Mouse (Mus musculus) left cerebral cortex, adult 9 months (tissue): ENCODE results near the gene Acoxl.

ENCODE experiments used
- DNase-seq, 2 experiments: peaks; one replicate each; pipeline ENCODE4 v3.0.0; 2022; ENCODE audit warnings: low spot score in 2 of 2

Gene Acoxl

DNA sequence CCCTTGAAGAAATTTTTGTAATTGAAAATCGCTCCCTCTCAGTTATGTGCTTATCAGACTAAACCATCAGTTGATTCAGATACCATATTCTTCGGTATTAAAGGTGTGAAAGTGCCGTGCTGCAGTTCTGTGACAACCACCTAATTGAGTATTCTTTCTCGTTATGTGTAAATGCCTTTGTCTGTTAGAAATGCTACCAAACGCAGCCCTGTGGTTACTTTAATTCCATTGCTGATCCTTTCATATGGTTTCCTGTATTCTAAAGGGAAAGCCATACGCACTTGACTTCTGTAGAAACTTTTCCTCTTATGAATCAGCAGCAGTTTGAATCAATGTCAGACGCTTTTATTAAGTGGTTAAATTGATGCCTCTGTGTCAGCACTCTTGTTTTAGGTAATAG is 278.9 kb downstream of the Acoxl start:
- no peak for DNase-seq

DNA sequence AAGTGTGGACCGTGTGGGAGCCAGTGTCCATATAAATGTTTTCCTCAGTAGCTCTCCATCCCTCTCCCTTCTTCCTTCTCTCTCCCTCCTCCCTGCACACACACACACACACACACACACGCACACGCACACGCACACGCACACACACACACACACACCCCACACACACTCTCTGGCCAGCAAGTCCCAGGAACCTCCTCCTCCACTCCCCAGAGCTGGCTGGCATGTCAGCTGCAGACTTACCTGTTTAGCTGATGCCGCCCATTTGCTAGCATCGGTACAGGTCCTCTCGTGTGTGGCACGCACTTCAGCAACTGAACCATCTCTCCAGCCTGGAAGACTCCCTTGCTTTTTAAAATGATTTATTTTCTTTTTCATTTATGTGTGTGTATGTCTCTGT is 280.3 kb downstream of the Acoxl start:
- no peak for DNase-seq

- DNase-seq = peak in 1 of 2 experiments; percentile 60
Observed at GRCm38 (mm10) chr2:128122491-128122890, 283.8 kb downstream of the Acoxl start.

DNA sequence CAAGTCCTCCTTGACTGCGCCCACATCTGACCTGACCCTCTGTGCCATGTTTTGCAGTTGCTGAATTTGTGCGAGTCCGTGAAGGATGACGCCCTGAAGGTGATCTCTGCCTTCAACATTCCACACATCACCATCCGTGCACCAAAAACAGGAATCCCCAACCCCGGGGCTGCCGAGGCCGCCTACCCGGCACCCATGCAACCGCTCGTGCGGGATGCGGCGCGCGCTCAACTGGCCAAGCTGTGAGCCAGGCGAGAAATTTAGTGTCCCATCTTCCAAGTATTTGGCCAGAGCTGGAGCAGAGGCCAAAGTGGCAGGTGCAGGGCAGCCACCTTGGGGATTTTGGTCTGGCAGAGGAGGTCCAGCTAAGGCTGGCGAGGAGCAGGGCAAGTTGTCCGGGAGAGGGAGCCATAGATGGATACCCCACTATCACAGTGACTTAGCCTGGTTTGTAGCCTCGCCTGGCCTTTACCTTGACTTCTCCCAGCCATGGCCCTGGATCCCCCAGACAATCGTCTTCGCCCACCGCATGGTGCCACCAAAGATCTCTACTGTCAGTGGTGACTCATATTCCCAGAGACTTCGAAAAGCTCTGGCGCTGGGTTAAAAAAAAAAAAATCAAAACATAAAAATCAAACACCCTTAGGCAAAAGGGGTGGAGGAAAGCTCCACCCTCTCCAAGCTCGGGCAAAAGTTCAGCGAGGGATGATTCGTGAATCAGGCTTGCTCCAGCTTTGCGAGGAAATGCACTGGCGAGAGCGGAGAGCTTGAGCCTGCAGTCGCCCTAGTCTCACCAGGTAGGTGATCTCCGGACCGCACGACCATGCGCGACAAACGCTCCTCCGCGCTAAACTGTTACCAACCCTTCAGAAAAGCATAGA is 284.5 kb downstream of the Acoxl start:
- no peak for DNase-seq

- DNase-seq = no peak
Observed at GRCm38 (mm10) chr2:128123921-128124683, 285.4 kb downstream of the Acoxl start.

DNA sequence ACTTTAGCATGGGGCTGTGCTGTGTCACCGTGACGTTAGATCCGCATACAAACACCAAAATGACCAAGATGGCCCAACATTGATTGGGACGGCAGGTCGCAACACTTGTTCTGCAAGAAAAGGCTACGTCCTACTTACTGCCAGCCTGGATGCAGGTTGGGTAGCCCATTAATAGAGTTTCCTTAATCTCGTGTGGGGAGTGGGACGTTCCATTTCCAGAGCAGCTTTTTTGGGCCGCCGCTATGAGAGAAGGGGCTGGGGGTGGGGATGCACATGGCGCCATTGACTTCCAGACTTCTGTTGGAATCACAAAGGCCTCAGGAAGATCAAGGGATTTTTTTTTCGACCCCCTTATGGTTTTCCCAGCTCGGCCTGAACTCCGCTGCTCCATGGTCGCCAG is 286.0 kb downstream of the Acoxl start:
- DNase-seq = no peak

- peak; percentile 68 to 87 for DNase-seq
Observed at GRCm38 (mm10) chr2:128125635-128126470, 287.2 kb downstream of the Acoxl start, which contains the start of gene Bcl2l11. Gene Bcl2l11, plus strand, starts transcription at chr2:128126038.

DNA sequence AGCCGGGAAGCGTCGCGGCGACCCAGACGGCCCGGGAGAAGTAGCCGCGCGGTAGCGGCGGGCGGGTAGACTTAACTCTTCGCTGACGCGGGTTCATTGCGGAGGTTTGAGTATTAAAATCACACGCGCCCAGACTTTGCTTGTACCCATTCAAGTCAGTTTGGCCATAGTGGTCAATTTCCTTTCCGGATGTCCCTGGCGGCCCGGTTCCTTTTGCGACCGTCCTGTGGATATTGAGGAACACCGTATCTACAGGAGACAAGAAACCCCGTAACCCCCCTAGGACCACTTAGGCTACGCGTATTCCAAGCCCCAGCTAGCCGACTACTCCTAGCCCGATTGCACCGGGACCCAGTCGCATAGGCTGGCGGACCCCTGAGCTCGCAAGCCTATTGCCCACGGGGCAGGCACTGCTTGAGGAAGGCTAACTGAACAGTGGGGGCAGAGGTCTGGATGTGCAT is 287.9 kb downstream of the Acoxl start:
- DNase-seq = no peak

DNA sequence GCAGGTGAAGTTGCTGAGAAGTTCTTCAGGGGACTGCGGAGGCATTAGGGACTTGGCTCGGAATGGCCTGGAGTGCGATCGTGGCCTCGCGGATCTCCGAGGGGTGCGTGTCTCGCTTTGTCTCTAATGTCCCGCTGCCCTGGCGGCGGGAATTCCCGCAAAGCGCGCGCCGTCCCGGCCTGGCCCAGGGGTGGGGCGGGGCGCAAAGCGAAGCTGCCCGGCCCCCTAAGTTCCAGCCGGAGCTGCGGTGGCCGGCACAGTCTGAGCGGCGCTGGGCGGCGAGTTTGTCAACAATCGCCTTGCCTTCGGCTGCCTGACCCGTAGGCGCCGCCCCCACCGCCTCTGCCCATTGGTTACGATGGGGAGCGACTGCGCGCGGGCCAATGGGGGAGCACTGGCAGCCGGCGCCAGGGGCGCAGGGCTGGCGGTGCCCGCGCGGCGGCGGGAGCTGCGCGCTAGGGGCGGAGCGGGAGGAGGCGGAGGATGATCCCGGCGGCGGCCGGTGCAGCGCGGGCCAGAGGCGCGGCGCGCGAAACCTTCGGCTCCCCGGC is 288.5 kb downstream of the Acoxl start:
- peak; percentile 48 to 87 for DNase-seq

GRCm38 (mm10) chr2:128127691-128128292 is 289.1 kb downstream of the Acoxl start:
- DNase-seq = peak in 1 of 2 experiments; percentile 54

GRCm38 (mm10) chr2:128128532-128128931 is 289.9 kb downstream of the Acoxl start:
- no peak for DNase-seq

- DNase-seq = no peak
Observed at GRCm38 (mm10) chr2:128131503-128131902, 292.8 kb downstream of the Acoxl start.

- DNase-seq = no peak
Observed at GRCm38 (mm10) chr2:128132635-128133034, 294.0 kb downstream of the Acoxl start.

DNA sequence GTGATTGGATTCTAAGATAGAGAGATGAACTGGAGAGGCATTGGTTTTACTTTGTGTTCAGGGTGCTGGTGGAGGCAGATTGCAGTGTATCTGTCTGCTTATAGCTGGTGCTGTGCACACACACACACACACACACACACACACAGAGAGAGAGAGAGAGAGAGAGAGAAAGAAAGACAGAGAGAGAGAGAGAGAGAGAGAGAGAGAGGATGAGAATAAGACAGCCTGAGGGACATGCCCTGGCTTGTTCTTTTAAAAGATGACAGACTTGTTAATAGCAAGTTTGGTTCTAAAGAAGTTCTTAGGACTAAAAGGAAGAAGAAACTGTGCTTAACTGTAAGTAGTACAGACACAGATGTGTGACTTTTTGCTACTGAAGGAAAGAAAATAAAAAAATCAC is 295.2 kb downstream of the Acoxl start:
- no peak for DNase-seq

- DNase-seq = no peak
Observed at GRCm38 (mm10) chr2:128134474-128134873, 295.8 kb downstream of the Acoxl start.

DNA sequence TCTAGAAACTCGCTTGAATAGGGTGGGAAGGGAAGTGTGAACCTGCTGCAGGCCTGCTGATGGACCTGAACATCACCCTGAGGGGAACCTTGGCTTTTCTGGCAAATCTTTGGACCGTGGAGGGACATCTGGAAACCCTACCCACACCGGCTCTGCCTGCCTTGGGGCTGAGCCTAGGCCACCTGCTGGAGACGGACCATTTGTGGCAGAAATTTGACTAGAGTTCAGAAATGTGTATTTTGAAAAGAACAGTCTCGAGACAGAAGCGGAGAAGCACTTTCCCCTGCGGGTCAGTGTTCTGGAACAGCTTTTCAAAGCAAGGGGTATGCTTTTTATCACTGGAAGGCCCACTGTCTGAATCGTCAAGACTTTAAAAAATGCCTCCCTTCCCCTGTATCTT is 296.3 kb downstream of the Acoxl start:
- DNase-seq = no peak

DNA sequence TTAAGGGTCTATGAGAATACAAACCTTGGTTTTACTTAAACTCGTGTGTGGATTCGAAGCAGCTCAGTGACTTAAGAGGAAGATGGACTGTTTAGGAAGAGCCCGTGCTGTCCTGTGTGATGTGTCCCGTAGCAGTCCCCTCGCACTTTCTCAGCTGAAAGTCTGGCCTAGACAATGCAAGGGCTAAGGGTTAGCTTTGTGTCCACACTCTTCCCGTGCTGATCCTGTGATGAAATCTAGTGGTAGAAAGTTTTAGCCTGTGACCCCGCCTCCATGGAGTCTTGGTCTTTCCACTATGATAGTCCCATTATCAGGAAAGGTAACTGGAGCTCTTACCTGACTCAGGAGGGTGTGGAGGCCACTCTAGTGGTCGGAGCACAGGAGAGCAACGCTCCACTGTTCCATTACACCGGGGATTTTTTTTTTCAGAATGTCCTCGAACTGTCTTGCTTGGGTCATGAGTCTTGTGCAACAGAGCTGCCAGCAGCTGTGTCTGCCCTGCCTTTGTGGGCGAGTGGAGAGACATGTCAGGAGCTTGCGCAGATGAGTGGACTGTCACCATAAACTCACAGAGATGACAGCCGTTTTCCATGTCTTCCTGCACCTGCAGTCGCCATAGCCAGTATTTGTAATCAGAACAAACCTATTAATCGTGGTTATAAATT is 298.2 kb downstream of the Acoxl start:
- DNase-seq = no peak

DNA sequence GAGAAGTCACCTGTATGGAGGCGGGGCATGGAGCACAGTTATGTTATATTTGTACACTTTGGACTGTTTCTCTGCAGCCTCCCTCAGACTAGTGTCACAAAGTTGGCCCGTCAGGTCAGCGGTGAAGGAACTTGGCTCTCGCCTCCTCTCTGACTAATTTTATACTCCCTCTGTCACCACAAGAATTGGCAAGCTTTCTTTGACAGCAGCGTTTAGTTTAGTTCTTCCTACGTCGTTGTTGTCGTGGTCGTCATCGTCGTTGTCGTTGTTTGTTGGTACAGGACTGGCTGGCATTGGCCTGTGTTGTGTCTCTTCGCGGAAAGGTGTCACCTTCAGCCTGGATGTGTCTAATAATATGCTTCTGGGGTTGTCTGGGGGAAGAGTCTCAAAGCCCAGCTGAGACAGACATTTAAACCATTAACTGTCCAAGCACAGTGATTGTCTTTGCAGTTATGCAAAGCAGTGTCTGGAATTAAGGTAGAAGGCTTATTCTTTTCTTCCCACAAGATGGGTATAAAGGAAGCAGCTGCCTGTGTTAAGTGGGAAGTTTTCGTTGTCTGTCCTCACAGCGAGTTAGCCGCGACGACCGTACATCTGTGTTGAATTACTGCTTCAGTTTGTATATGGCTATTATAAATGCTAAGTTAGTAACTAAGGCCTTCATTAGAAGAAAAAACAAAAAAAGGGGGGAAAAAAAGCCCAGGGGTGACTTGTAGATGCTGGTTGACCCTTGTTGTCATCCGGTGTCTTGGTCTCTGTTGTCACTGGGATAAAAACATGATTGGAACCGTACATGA is 299.0 kb downstream of the Acoxl start:
- DNase-seq = no peak

DNA sequence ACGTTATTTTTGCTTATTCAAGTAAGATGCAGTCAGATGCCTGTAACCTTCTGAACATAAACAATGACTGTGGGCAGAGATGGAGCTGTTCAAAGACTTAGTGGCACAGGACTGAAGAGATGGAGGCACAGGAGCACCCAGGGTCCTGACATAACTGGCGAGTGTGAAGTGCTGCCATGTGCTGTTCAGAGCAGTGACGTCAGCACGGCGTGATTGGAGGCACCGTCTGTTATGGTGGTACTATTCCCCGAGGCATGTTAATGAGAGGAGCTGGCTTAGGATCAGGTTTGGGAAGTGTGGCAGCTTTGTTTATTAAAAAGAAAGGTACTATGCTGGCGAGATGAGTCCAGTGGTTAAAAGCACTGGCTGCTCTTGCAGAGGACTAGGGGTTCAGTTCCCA is 300.2 kb downstream of the Acoxl start:
- DNase-seq = no peak

GRCm38 (mm10) chr2:128139781-128140180 is 301.1 kb downstream of the Acoxl start:
- DNase-seq = no peak
